Mouse (Mus musculus) embryo, embryonic 10 days (tissue): ENCODE measurements around the gene Tbx6.

Experiments used
- DNase-seq: peaks from one replicate; pipeline ENCODE4 v3.0.0-alpha.2; 2015; ENCODE audit warnings: low spot score

Tbx6 gene

DNA sequence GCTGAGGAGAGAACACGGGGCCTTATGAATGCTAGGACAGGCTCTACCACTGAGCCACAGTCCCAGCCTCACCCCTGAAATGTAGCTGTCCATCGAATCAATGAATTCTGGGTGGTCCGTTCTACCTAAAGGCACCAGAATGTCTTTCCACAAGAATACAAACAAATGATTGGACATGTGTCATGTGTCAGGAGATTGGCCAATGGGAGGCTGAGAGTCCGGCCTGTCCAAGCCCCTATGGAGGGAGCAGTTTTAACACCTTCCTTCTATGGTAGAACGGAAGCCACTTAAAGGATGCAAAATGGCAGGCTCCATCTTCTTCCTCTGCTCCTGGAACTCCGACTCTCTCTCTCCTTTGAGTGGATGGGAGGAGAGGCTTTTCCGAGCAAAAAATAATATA, 36.3 kb downstream of the Tbx6 start:
- DNase-seq, result no peak

DNA sequence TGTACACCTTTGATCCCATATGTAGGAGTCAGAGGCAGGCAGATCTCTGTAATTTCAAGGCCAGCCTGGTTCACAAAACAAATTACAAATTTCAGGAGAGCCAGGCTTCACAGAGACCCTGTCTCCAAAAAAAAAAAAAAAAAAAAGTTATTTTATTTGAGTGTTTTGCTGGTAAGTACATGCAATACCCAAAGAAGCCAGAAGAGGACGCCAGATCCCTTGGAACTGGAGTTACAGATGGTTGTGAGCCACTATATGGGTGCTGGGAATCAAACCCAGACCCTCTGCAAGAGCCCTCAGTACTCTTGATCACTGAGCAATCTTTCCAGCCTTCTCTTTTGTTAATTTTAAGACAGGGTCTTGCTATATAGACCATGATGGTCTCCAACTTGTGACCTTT, 37.5 kb downstream of the Tbx6 start:
- no peak for DNase-seq

DNA sequence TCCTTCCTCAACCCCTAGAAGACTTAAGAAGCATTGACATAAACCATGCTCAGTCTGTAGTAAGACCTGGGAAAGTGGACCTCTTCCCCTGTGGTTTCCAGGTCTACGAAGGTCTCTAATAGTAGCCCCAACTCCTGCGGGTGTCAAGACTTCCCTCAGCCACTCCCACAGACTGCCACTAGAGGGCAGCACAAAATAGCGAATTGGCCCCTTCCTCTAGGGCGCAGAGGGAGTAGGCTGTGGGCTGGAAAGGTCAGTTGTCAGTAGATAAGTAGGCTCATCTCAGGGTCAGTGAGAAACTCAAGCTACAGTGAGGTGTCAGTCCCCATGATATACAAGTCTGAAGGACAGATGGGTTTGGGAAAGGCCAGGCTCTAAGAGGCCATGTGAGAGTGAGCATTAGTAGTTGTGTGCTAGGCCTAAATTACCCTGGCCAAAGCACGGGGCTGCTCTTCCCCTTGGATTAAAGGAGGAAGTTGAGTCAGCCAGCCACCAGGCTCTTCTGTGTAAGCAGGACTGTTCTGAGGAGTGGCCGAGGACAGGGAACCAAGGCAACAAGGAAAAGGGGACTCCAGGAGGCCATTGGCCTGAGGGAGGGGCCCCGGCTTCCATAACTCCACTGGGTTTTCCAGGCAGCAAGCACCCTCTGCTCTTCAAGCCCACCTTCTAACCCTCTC, 40.7 kb downstream of the Tbx6 start:
- peak; percentile 93 for DNase-seq

DNA sequence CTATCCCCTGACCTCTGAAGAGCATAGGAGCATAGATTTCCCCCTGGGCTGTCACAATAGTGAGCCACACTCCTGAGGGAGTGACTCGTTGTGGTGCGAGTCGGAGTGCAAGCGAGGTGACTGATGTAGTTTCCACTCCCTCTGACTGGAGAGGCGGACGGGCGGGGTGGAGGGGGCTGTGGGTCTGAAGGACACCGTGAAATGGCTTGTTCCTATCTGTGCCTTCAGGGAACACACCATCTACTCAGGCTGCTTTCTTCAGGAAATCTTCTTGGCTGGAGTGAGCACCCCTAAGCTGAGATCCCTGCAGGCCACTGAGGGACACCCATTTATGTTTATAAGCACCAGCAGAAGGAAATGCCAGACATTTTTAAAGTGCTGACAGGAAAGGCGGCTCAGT, 41.5 kb downstream of the Tbx6 start:
- DNase-seq, result no peak

DNA sequence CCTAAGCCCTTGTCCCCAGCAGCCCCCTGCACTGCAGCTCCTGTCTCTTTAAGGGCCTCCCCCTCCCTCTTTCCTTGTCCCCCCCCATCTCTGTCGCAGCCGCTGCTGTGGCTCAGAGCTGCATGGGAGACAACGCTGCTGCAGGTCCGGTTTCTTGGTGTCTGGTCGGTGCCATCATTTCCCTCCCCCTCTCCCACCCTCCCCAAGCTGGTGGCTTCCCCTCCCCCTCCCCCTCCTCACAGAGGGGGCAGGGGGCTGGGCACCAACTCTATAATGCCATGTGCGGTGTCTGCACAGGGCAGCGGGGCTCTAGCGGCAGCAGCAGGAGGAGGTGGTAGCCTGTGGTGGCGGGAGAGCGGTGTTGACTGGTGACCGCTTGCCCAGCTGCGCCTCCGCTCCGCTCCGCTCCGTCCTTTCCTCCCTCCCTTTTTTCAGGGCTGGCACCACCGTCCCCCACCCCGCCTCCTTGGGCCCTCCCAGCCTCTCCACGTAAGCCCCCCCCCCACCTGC, 42.0 kb downstream of the Tbx6 start:
- peak; percentile 33 for DNase-seq

DNA sequence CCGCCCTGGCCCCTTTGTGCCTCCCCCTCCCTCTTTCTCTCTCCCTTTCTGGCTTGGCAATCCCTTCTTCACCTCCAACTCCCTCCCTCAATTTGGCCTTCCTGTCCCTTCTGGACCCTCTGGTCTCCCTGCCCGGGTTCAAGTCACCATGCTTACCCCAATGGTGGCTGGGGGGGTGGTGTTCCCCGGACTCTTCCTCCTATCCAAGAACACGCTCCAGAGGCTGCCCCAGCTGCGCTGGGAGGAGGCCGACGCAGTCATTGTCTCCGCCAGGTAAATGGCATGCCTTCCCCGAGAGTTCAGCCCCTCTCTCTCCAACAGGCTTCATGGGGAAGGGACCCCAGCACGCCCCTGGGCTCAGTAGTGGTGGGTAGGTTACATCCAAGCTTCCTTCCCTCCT, 42.7 kb downstream of the Tbx6 start:
- no peak for DNase-seq

DNA sequence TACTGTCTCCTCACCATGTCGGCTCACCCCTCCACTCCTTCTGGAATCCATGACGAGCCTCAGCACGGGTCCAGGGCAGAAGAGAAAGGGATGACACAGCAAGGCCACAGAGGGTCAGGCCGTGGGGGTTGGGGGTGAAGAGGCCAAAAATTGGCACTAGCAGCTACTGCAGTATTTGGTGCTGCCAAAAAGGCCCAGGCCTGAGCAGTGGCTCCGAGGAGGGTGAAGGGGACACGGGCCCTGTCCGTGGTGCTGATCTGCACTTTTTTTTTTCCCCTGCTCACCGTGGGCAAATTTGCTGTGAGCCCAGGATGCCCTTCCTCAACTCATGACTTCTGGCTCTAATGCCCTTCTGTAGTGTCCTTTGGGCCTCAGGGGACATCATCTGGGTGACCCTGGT, 44.1 kb downstream of the Tbx6 start:
- peak; percentile 43 for DNase-seq

DNA sequence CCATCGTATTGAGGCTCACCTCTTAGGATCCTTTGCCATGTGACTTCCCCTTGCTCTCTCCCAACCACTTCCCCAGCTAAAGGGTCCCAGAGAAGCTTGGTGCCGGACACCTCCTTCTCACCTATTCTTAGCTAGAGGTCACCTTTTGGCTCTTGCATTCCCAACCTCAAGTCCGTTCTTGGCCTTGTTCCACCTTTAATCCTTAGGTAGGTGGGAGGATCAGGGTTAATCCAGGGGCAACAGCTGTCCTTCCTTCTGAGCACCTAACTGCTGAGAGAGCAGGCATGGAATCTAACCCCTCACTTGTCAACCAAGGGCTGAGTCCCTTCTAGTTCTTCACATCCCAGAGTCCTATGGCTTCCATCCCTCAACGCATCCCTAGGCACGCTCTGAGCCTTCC, 44.7 kb downstream of the Tbx6 start:
- DNase-seq, result no peak

DNA sequence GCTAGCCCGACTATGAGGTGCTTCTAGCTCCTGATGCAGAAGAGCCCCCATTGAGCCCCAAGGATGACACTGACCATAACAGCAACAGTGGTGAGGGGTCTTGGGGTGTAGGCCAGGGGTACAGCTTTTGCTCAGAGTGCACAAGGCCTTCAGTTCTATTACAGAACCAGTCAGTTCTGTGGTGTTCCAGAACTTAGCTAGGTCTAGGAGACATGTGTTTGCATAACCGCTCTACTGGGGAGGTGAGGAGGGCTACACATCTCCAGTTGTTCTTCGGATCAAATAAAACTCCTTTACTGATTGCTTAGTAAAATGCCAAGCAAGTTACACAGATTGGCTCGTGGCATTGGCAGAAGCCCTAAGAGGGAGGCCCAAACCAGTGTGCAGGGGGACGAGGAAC, 50.3 kb downstream of the Tbx6 start, which contains the start of gene 4930451I11Rik:
Gene 4930451I11Rik, minus strand, starts transcription at position 101 of the 400 bp plus-strand sequence.
- DNase-seq, result no peak

DNA sequence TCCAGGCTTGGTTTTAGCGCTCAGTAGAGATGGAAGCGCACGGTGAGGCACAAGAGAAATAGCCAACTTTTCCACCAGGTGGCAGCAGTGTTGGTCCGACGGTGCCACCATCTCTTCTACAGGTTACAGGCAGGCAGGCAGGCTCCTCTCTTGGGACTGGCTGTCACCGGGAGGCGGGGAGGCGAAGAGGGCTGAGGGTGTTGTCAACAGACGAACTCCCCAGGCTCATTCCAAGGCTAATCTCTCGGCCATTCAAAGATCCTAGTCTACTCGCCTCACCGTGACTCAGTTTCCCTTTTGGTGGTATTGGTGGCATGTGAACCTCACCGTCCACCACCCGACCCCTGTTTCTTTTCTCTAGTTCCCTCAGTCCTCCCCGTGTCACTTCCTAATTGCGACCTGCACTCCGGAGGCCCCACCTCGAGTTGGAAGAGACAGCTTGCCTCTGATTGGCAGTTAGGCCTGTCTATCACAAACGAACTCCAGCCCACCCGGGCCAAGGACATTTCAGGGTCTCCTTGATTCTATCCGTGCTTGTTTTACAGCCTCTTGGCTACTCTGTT, 50.8 kb downstream of the Tbx6 start:
- DNase-seq, result peak; percentile 92

DNA sequence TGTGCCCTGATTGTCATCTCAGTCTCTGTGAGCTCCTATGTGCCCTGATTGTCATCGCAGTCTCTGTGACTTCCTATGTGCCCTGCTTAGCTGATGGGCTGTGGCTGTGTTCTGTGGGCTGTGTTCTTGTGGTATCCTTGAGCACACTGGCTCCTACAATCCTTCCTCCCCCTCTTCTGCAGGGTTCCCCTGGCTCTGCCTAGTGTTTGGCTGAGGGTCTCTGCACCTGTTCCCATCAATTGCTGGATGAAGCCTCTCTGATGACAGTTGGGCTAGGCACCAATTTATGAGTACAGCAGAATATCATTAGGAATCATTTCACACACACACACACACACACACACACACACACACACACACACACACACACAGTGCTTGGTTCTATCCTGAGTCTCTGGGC, 52.0 kb downstream of the Tbx6 start:
- DNase-seq, result no peak
